Mouse (Mus musculus) hematopoietic stem cell, adult 5-6 weeks (primary cell): ENCODE data around the gene Olfr49. TPM values are rescaled to one million over a fixed set of nuclear protein-coding genes. Genes with fewer than 3 reads are reported as not detected.
A peak's percentile ranks its signal among the peaks of the same experiment; 100 is the strongest.

Source experiments
- ATAC-seq, 2 experiments: fragments of 125-278 bp in 1 of 2; replicated peaks in 1 of 2; 2 replicates each; pipeline ENCODE4 v1.8.0; 2016 to 2017; ENCODE audit warnings: inconsistent platforms in 2 of 2, mild to moderate bottlenecking in 2 of 2, moderate number of reproducible peaks in 2 of 2, low read depth in 1 of 2, moderate TSS enrichment in 1 of 2; ENCODE audit not compliant: low FRiP score in 2 of 2, poor library complexity in 2 of 2, severe bottlenecking in 2 of 2, insufficient read depth in 1 of 2, low TSS enrichment in 1 of 2
- total RNA-seq: library from RNA; stranded (forward); fragments of 172-1452, 232-1000 nt; gene quantifications from 2 replicates; pipeline ENCODE4 v1.2.3, GENCODE M21; 2017

Gene Olfr49
- total RNA-seq, 1 experiment from 2014 or later: not detected

- no peak for ATAC-seq
Observed at GRCm38 (mm10) chr14:54265951-54266350, 18.8 kb downstream of the Olfr49 start.

- ATAC-seq: no peak
Observed at GRCm38 (mm10) chr14:54265093-54265492, 19.6 kb downstream of the Olfr49 start.

DNA sequence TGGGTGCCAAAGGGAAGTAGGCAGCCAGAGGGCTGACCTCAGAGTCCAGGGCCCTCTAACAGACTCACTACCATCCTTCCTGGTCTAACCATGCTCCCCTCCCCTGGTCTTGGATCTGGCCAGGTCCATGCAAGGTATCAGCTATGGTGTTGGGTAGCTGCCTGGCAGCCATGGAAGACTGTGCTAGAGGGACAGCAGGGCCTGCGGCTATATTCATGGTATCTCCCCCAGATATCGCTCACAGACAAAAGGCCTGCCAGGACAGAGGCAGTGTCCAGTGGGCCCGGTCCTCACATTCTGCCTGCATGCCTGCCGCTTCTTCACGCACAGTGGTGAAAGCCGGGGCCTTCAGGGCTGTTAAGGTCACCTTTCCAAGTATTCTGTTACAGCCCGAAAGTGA, 20.5 kb downstream of the Olfr49 start:
- ATAC-seq: no peak

DNA sequence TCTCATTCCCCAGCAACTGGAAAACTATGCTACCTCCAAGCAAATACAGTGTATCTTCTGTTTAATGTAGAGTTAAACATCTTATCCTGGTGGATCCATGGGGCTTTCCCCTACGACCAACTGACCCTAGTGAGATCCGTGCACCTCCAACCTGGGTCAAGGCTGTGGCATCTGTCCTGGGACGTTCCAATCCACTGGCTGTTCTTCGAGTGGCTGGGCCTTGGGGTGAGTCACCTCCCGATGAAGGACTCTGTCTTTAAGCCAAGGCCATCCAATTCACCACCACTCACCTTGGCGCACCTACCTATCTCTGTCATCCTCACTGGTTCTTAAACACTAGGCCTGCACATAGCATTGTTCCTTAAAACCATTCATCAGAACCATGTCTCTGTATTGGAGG, 21.6 kb downstream of the Olfr49 start:
- no peak for ATAC-seq

DNA sequence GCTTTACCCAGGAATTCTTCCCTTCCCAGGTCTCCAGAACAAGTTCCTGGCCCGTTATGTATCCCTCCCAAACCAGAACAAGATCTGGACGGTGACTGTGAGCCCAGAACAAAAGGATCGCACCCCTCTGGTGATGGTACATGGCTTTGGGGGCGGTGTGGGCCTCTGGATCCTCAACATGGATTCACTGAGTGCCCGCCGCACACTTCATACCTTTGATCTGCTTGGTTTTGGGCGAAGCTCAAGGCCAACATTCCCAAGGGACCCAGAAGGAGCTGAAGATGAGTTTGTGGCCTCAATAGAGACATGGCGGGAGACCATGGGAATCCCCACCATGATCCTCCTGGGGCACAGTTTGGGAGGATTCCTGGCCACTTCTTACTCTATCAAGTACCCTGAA, 22.1 kb downstream of the Olfr49 start:
- no peak for ATAC-seq

DNA sequence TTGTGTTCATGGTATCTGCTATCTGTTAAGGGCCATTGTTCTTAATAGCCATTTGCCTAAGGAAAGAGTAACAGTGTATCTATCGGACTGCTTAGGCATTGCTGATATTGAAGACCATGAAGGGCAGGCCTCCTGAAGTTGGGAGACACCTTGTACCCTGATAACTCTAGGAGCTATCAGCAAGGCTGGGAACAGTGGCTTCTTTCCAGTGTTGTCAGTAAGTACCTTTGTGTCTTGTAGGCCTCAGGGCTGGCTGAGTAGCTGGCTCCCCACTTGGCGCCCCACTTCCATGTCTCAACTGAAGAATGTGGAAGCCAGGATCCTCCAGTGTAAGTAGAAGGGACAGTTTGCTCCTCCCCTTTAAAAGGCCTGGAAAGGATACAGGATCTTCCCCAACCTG, 23.4 kb downstream of the Olfr49 start:
- no peak for ATAC-seq

DNA sequence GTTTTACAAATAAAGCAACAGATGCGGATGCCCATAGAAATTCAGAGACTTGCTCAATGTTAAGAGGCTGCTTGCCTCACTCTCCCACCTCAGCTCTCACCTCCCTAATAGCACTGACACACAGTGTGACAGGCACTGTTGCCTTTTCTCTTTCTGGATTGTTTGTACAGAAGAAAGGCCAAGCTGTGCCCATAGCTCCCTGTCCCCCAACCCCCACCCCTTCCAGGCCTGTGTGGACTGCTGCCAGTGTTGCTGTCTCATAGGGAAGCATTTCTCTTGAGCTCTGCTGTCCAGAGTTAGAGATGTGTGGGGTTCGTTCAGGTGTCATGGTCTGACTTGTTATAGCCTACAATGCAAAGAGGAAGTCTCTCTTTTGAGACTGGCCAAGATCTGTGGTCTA, 24.5 kb downstream of the Olfr49 start:
- no peak for ATAC-seq

- 0 out of 4 replicates have a peak, but pooled peaks of 1 of the 2 experiments have one; percentile 0 for ATAC-seq
Observed at GRCm38 (mm10) chr14:54259722-54260085, 25.0 kb downstream of the Olfr49 start.

GRCm38 (mm10) chr14:54259003-54259721, 25.6 kb downstream of the Olfr49 start:
- peak; percentile 95 to 96 for ATAC-seq

DNA sequence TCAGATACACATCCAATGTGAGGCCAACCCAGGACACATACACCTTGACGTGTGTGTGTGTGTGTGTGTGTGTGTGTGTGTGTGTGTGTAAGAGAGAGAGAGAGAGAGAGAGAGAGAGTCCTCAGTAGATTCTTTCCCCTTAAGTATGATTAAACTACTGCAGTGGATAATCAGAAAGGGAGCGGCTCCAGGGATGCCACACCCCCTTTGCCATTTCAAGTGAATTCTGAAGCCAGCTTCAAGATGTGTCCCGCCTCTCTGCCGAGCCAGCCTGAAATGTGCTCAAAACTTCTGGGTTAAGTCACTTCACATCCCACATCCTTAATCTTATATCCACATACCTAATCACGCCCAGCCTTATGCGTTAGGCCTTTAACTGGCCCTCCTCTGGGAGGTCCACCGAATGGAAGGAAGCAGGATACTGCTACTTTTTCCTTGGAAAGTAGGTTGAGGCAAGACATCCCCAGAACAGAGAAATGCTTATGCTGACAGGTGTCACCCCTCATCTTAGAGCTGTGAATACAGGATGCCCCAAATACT, 26.5 kb downstream of the Olfr49 start:
- ATAC-seq: no peak

DNA sequence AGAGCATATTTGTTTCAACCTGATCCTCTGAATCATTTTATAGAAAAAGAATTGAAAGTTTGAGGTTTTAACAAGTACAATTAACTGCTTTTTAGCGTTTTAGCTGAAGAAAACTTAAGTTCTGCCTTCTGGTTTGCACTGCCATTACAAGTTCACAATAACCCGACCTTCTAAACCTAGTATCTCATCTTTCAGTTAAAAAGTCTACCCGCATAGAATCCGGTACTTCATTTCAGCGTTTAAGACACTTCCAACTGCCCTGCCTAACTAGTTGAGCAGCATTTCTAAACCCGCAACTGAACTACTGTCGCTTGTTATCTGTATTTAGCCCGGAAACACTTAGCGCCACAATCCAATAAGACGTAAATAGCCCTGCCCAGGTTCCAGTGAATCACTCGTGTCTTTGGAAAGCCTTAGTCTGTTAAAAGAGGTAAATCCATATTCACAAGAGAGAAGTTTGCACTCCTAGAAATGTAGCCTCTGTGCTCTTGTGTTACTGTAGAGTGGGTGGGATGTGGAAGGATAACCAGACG, 30.0 kb downstream of the Olfr49 start:
- no peak for ATAC-seq

- ATAC-seq: peak; percentile 97 to 99
Observed at GRCm38 (mm10) chr14:54253741-54254291, 30.9 kb downstream of the Olfr49 start, which contains the start of the genes Dad1 and Abhd4. Dad1 (minus strand) TSS chr14:54254104. Abhd4 (plus strand) TSS chr14:54254188.

DNA sequence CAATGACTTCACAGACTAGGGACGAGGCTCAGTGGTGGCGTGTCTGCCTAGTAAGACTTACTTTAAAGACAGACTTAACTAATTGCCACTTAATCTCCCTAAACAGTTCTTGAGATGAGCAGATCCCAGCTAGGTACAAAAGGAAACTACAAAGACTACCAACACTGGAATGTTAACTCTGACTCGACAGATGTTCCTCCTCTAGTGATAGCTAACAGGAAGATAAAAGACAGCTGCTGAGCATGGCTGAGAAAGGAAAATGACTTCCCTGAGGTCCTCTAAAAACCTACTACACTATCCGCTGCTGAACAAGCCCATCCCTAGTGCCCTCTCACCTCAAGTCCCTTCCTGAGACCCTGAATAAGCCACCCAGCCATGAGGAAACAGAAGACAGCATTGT, 34.6 kb downstream of the Olfr49 start:
- ATAC-seq: no peak

- no peak for ATAC-seq
Observed at GRCm38 (mm10) chr14:54249326-54249725, 35.4 kb downstream of the Olfr49 start.

DNA sequence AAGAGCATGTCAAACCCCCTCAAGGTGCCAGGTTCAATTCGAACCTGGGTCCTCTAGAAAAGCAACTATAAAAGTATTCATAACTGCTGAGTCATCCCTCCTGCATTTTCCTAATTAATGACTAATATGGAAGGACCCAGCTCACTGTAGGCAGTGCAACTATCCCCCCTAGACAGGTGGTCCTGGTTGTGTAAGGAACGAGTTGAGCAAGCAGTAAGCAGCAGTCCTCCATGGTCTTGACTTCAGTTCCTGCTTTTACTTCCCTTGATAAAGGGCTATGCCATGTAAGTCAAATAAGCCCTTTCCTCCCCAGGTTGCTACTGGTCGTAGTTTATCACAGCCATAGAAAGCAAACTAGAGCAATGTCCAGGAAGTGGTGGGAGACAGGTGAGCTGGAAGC, 38.5 kb downstream of the Olfr49 start:
- ATAC-seq: no peak

- ATAC-seq: no peak
Observed at GRCm38 (mm10) chr14:54244183-54244582, 40.6 kb downstream of the Olfr49 start.

DNA sequence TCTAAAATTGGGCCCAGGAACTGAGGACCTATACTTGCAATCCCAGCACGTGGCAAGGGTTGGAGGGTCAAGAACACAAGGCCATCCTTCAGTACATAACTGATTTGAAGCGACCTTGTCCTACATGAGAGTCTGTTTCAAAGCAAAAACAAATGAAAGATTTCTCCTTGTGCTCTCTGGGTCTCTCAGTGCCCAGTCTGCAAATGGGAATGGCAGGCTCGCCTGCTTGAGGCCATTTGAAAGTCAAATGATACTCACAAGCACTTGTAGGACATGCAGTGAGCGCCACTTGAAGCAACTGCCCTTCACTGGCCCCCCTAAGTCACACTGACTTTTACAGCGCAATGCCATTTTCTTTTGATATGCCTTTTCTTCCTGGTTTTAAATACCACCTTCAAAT, 44.2 kb downstream of the Olfr49 start:
- no peak for ATAC-seq

DNA sequence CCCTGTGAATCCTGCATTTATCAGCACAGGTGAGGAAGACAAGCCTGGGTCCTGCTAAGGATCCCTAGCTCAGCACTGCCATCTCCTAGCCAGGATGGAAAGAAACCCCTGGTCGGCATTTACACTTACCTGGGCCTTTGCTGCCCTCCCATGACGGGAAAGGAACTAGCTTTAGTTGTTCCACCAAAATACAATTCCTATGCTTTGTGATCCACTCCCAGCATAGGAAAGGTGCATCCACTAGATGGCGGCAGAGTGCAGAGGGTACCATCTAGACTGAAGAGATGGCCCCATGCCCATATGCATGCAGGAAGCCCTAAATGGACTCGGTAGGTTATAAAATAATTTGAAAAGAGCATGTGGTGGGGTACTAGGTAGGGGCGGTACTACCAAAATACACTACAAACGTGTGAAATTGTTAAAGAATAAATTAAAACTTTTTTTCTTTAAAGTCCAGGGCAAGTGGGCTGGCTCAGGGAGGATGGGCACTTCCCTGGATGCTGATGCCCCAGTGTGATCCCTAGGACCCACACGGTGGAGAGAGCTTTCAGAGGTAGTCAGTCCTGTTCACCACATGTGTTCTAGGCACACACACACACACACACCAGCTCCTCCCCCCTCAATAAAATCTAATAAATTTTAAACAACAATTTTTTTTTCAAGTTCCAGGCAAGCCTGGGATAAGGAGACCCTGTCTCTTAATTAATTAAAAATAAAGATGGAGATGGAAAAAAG, 45.6 kb downstream of the Olfr49 start:
- peak; percentile 79 to 87 for ATAC-seq
